Mouse (Mus musculus): ENCODE results near the gene Robo1.

GRCm38 (mm10) chr16:72584454-72585159 is 276.5 kb downstream of the Robo1 start:
- TF ChIP-seq CTCF (IDR thresholded peaks at IDR 0.05; ENCODE audit: low read depth, low read length), result no peak
- no peak for TF ChIP-seq GATA2 (IDR thresholded peaks at IDR 0.05; ENCODE audit: borderline replicate concordance, low read depth, low read length)
